Mouse (Mus musculus) adrenal gland, adult (tissue): ENCODE results near the gene Maml3.
A peak's percentile ranks its signal among the peaks of the same experiment; 100 is the strongest.

ENCODE experiments used
- DNase-seq, 2 experiments: peaks; one replicate each; pipeline ENCODE4 v3.0.0; 2022 to 2023; ENCODE audit warnings: low spot score in 1 of 2; ENCODE audit not compliant: inconsistent age in 2 of 2

Maml3 gene

DNA sequence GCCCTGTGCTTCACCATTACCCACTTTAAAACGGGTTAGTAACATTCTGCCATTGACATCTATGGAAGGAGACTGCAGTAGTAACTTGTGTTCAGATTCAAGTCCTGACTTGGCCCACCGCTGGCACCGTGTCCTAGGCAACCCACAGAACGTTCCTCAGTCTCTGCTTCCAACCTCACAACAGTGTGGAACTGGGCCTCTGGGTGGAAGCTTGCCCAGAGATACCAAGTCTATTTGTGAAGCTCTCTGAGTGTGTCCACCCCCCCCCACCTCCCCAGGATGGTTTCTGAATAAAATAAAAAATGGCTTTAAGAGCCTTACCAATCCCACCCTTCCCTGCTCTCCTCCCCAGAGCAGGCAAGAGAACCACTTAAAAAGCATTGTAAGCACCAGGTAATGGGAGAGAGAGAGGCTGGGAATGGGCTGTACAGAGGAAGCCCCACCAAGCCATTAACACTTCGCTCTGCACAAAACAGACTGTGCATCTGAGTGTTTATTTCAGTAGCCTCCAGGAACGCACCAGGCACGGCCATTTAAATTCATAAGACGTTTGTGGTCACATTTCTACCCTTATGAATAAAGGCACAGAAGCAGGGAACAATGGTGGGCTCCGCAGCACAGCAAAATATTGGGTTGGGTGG, 141.6 kb downstream of the Maml3 start:
- no peak for DNase-seq

- DNase-seq = peak; percentile 42 to 68
Observed at GRCm38 (mm10) chr3:51958751-51959150, 146.1 kb downstream of the Maml3 start.

DNA sequence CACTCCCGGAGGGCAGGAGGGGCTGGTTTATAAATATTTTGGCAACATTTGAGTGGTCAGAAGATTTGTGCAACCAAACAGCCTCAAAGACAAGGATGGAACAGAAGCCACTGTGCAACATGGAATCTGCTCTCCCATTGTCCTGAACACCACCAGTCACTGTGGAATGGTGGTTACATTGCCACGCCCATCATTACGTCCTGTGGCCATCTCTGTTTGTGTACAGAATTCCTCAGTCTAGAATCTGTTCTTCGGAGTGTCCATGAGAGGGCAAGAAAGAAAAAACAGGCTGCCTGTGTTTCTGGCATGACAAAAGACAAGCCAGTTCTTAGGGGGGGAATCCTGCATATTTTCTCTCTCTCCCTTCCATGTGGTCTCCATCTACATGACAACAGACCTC, 150.4 kb downstream of the Maml3 start:
- DNase-seq = no peak

GRCm38 (mm10) chr3:51953927-51954326, 150.9 kb downstream of the Maml3 start:
- DNase-seq = no peak

DNA sequence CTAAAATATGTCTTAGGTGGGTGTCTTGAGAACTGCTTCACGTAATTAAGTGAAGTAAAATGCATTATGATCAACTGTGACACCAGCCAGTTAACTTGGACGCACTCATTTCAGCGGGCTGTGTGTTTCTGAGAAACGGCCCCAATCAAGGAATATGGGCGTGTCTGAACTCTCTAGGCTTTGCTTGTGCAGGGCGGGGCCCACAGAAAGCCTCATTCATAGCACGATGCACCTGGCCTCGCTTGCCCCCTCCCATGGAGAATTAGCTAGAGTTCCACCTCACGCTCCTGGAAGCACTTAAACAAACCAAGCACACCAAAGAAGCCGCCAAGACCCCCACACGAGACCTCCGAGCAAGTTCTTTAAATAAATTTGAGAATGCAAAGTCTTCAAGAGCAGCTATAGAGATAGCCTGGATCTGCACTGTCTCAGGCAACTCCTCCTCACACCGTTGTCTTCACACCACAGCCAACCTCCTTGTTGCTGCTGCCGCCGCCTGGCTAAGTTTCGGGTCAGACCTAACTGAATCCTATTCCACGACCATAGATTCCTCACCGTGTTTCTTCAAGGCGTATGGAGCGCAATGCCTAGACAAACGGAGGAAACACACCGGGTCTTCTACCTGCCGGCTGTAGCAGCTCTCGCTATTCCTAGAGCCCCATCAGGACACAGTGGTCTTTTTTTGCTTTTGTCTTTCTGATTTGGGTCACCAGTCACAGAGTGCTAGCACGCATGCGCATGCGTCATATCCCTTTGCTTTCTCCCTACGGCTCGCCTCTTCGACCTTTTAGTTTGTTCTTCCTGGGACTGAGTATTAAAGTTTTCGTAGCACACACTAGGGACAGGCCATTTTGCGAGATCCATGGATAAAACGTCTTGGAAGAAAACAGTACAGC, 151.9 kb downstream of the Maml3 start:
- no peak for DNase-seq

DNA sequence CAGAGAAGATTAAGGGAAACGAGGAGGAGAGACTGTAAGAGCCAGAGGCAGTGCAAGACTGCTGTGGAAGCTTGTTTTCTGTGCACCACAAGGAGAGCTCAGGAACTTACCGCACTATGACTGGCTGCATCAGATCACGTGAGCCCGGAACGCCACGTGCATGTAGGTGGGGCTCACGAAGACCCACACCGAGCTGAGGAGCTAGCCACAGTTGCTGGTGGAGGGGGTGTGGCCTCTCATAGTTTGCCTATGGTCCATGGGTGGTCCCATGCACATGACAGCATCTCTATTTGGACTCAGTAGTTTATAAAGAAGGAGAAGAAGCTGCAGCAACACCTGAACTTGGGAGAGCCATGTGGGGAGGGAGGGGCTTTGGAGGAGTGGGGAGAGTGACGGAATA, 152.6 kb downstream of the Maml3 start:
- no peak for DNase-seq

GRCm38 (mm10) chr3:51949651-51950050, 155.2 kb downstream of the Maml3 start:
- no peak for DNase-seq

DNA sequence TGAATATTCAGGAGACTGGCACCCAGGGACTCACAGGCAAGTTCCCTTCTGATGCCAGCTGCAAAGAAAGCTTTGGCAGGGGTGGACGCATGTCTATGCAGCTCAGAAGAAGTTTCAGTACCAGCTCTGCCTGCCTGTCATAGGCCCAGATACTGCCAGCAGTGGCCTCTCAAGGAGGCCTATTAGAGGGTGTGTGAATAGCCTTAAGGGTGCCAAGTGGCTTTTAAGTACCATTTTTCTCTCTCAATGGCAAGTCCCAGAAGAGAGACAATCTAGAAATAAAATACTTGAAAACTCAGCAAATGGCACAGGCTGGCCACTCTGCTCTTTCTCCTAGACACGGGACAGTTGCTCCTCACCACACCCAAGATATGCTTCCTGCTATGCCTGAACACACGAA, 157.7 kb downstream of the Maml3 start:
- no peak for DNase-seq

- DNase-seq = peak; percentile 72 to 80
Observed at GRCm38 (mm10) chr3:51943642-51944041, 161.2 kb downstream of the Maml3 start.

DNA sequence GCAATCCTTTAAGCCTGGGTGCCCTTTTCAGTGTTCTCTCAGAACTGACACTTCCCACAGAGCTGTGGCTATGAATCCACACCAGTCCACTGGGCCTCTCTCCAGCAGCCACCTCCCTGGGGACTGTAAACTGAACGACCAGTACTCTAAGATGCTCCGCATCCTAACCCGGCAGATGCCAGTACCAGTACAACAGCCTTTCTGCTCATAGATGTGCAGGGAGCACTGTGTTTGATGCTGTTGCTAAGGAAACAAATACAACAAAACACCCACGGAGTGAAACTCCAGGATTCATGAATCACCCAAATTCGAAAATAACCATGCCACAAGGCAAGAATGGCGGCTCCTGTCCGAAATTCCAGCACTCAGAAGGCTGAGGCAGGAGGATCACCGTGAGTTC, 163.1 kb downstream of the Maml3 start:
- DNase-seq = peak in 1 of 2 experiments; percentile 60

DNA sequence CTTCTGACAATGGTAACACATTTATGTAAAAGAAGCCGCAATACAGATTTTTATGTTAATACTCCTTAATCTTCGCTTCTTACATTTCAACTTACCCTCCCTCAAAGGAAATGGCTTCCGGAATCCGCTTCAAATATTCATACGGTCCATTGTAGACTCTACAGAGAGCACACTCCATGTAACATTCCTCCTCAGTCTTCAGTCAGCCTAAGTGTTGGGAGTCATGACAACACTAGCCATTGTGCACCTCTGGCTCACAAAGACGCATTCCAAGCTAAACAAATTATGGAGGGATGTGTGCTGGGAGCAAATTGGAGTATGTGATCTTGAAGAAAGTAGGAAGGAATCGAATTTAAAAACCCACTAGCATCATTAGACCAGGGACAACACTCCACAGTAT, 165.0 kb downstream of the Maml3 start:
- no peak for DNase-seq

DNA sequence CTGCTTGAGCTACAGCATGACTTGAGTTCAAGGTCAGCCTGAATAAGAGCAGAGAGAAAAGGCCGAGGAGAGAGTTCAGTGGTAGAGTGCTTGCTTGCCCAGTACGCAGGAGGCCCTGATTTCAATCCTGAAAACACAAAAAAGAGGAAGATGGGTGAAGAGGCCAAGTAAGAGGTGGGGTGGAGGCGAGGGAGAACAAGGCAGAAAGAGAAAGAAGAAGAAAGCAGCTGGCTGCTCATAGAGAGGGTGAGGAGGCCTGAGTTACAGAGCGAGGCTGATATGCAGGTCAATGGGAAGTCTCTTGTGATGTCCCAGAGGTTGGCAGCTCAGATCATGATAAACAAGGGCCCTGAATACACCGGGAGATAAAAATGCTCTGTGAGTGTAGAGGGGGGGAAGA, 165.8 kb downstream of the Maml3 start:
- DNase-seq = no peak

DNA sequence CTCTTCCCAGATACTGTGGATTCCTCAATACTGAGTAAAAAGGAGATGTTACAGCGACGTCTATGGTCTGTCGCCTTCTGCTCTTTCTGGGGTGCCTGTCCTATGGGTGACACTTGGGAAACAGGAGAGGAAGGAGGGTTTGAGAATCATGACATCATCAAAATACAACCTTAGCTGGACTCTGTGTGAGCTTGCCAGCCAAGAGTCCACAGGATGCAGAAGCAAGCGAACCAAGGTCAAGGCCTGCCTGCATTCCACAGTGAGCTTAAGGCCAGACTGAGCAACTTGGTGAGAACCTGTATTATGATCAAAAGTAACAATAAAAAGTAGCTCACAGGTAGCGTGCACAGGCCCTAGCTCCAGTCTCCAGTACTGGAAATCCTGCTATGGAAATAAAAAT, 167.7 kb downstream of the Maml3 start:
- peak; percentile 69 to 80 for DNase-seq

- no peak for DNase-seq
Observed at GRCm38 (mm10) chr3:51934531-51935485, 170.1 kb downstream of the Maml3 start.

GRCm38 (mm10) chr3:51928188-51928587, 176.7 kb downstream of the Maml3 start:
- DNase-seq = no peak

GRCm38 (mm10) chr3:51927591-51927990, 177.3 kb downstream of the Maml3 start:
- no peak for DNase-seq

- peak; percentile 77 to 80 for DNase-seq
Observed at GRCm38 (mm10) chr3:51927043-51927442, 177.8 kb downstream of the Maml3 start.

DNA sequence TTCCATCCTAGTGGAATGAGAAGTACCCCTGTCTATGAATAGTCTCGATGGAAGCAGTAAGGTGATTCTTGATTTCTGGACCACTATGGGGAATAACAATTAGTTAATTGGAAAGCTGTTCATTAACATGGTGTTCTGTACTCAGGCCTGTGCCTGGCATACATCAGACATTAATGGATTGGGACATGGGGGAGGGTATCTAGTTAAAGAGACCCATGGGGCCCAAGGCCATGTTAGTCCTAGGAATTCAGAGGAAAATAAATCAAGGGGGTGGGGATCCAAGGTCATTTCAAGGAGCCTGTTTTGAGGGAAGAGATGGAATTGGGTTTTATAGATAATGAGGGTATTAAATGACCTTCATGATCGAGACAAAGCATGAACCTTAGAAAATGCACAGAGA, 179.1 kb downstream of the Maml3 start:
- DNase-seq = no peak

DNA sequence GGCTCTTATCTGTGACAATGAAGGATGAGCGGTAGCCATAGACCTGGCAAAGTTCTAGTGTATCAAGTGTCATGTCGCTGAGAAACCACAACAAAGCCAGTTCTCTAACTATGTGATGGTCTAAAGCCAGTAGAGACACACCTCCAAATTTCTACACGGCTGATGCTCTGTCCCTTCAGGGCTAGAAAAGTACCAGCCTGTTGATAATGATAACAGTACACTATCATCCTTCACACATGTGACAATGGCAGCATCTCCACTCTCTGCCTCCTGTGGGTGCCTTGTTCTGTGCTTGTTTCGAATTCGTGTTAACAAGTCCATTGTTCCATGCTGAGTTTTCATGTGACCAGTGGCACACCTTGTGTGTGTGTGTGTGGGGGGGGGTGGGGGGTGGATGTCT, 180.2 kb downstream of the Maml3 start:
- no peak for DNase-seq

DNA sequence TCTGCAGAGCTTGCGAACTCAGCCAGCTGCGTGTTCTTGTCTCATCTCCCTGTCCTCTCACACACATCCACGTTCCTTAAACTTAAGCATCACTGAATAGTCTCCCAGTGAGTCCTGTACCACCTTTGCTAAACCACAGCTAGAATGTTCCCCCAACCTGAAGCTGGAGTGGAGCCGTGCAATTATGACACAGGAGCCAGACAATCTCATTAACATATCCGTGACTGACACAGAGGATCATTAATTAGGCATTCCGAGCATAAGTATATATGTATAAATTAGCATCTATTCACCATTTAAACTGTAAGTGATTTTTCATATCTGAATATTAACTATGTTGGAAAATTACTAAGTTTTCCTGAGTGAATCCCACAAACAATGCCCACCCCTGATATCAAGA, 181.1 kb downstream of the Maml3 start:
- no peak for DNase-seq

DNA sequence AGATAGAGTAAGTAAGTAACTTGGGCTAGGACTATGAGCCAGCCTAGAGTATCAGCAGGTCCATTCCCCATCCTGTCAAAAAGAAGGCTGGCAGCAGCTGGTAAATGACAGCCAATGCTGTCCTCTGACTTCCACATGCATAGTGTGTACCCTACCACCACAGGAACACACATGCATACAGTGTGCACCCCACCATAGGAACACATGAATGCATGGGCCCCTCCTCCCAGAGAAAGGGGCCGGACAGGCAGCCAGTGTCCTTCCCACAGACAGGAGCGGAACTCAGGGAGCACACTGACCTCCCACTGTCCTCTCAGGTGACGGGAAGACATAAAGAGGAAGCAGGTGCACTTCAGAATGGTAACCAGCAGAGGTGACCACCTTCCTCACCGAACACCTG, 188.0 kb downstream of the Maml3 start:
- DNase-seq = no peak
